Mouse (Mus musculus) spleen, postnatal 10 days (tissue): Measurements from ENCODE around the gene Gm11627.
"Not testable (repeated sequence)": the region's sequence is repeated elsewhere in the genome, so short reads cannot be mapped to it uniquely, and the experiment has no call there.

Source experiments
- DNase-seq, 2 experiments: peaks; one replicate each; pipeline ENCODE4 v3.0.0; 2021 to 2022; ENCODE audit warnings: low spot score in 2 of 2

The Gm11627 gene

DNA sequence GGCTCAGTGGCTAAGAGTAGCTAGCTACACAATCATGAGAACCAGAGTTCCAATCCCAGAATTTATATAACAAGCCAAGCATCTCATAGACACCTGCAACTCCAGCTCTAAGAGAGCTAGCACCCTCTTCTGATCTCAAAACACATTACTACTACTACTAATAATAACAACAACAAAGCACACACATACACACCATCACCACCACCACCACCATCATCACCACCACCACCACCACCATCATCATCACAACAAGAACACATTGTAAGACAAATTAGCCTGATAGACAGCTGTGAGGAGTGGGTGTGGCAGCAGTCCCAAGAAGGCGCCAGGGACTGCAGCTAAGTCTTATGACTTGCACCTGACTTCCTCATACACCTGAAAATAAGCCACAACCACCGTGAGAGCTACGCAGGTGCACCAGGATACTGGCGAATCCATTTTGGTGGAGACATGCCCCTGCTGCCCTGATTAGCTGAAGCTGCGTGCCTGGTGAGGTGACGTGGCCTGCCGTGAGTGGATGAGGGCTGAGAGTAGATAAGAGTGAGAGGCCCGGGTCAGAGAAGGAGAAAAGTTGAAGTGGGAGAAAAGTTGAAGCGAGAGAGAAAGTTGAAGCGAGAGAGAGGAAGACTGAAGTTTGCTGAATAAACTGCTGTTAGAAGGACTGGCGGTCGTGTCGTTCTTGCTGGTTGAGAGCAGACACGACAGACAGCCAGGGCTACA, 14.1 kb downstream of the Gm11627 start:
- not testable (repeated sequence) for DNase-seq

GRCm38 (mm10) chr11:102558704-102559103, 20.6 kb downstream of the Gm11627 start:
- DNase-seq = no peak

DNA sequence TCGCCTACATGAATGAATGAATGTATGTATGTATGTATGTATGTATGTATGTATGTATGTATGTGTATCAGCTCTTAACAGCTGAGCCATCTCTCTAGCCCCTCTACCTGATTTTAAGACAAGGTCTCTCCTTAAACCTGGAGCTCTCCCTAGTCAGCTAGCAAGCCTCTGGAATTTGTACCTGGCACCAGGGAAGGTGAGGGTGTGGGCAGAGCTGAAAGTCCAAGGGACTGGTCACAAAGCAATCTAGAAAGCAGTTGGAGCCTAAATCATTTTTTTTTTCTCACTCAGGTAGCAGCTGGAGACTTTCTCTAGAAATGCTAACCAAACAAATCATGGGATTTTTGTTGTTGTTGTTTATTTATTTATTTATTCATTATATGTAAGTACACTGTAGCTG, 21.9 kb downstream of the Gm11627 start:
- no peak for DNase-seq

DNA sequence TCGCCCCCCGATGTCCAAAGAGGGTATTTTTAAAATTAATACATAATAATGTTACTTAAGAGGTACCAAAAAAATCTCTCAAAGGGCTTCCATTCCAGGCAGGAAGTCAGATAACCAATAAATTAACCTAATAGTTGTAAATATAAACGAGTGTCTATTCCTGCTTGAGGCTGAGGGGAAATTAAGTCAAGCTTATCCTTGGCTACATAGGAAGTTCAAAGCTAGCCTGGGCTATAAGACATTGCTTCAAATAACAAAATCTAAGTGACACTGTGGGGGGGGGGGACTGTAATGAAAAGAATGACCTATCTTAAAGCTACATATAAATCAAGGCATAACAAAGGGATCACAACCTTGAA, 22.6 kb downstream of the Gm11627 start:
- DNase-seq = no peak

DNA sequence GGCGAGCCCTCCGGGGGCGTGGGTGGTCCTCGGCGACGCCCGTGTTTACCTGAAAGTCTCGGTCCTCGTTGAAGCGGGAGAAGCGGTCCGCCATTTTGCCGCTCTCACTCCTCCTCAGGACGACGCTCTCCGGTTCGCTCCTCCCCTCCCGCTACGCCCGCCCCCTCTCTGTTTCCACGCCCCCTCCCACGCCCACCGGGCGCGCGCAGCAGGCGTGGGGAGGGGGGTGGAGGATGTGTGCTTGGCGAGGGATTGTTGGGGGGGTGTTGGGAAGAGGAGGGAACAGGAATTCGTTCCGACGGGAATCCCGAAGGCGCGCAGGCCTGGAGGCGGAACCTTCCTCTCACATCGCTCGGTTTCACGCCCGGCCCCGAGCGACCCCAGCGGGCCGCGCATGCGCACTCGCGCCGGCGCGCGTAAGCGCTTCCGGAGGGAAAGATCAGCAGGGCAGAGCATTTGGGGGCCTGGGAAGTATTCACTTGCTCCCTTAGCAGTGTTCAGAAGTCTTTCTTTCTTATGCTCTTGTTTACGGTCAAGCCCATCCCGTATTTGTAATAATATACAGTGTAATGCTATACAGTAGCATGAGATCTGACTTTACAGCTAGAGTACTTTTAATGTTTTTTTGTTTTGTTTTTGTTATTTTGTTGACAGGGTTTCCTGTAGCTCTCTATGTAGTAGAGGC, 23.1 kb downstream of the Gm11627 start, which contains the start of gene Gpatch8:
Gpatch8 (minus strand) TSS at position 362 of the 685 bp plus-strand sequence.
- DNase-seq = peak; percentile 90 to 94

DNA sequence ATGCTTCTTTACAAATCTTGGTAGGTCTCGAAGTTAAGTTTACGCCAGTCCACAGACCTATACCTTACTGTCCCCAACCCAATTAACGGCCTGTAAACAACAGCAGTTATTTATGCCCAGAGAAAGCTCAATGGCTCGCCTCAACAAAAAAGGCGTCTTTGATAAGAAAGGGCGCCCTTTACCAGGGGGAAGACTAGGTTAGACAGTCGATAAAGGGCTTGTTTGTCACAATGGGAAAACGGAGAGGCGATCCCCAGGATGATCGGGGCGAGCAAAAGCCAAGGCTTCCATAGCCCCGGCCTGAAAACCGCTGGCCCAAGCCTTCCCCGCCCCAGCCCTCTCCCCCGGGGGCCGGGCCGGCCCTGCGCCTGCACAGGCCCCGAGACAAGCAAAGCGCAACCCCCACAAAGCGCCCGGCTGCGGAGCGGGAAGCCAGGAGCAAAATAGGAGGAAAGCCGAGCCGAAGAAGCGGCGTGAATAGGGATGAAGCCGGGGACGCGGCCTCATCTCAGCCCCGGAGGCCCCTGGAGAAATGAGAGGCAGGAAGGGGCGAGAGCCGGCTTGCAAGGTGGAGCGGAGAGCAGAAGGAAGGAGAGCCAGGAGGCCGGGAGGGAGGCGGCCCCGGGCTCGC, 23.7 kb downstream of the Gm11627 start:
- DNase-seq = no peak

DNA sequence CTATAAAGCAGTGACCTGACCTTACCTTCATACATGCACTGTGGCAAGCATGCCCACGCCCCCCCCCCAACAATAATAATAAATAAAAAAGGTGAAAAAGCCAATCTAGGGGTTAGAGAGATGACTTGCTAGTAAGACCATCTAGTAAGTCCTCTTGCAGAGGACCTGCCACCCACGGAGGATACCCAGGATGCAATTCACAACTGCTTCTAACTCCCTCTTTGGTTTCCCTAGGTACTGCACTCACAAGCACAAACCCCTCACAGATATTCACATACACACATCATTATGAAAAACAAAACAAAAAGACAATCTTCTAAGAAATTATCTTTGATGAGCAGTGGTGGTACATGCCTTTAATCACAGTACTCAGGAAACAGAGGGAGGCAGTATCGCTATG, 27.2 kb downstream of the Gm11627 start:
- DNase-seq = no peak

GRCm38 (mm10) chr11:102551176-102551575, 28.1 kb downstream of the Gm11627 start:
- no peak for DNase-seq

- no peak for DNase-seq
Observed at GRCm38 (mm10) chr11:102541471-102541870, 37.8 kb downstream of the Gm11627 start.

DNA sequence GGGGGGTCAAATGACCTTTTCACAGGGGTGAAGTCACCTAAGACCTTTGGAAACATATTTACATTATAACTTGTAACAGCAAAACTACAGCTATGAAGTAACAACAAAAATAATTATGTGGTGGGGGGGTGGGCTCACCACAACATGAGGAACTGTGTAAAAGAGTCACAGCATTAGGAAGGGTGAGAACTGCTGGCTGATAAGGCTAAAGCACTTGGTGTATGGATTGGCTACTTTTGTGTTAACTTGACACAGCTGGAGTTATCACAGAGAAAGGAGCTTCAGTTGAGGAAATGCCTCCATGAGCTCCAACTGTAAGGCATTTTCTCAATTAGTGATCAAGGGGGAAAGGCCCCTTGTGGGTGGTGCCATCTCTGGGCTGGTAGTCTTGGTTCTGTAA, 39.0 kb downstream of the Gm11627 start:
- not testable (repeated sequence) for DNase-seq

GRCm38 (mm10) chr11:102539690-102540089, 39.6 kb downstream of the Gm11627 start:
- DNase-seq = no peak

DNA sequence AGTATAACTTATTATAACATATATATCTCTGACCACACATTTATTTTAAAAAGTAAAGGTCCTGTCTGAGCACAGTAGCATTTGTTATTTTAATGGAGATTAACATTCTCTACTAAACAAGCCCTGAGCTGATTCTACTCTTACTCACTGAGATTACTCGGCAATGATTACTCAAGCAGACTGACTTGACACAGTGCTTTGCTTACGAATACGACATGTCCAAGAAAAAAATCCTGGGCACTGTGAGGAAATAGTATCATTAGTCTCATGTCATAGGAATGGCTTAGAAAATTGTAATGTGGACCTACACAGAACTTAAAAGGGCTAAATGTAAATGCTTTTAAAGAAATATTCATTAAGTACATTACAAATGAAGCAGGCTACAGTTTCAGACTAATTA, 43.1 kb downstream of the Gm11627 start:
- no peak for DNase-seq

GRCm38 (mm10) chr11:102534078-102534477, 45.2 kb downstream of the Gm11627 start:
- DNase-seq = no peak

DNA sequence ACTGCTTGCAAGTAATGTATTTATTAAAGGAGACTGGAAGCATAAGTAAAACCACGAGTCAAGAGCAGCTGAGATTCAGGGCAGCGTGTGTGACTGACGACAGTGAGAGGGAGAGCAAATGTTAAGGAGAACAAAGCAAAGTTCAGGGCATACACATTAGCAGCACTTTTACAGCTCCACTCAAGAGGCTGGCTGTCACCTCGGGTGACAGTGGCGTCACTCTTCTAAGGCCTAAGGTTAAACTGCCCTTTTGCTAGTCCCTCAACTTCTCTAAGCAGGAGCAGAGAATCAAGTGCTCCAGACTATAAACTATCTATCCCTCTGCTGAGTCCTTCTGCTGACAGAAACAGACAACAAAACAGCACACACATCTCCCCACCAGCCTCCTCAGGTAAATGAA, 47.8 kb downstream of the Gm11627 start:
- DNase-seq = no peak
